Mouse (Mus musculus): ENCODE measurements around the gene Tomm20. TPM values are rescaled to one million over a fixed set of nuclear protein-coding genes. Genes with fewer than 3 reads are reported as not detected.
A peak's percentile ranks its signal among the peaks of the same experiment; 100 is the strongest.

The Tomm20 gene
- polyA plus RNA-seq, 1 experiment from 2014 or later, result 185 TPM

- no peak overlapping the region for H3K4me2 ChIP-seq (replicated peaks)
- no peak overlapping the region for H3K9ac ChIP-seq
- H3K9me3 ChIP-seq (replicated peaks), result no peaks in the 10 kb centered on the region
- H3K36me3 ChIP-seq, result no peaks in the 10 kb centered on the region
- no peak for ATAC-seq (ENCODE audit: insufficient number of reproducible peaks, low FRiP score, low TSS enrichment, low read depth)
- no peak overlapping the region for H3K4me3 ChIP-seq (replicated peaks)
- no peak overlapping the region for H3K27ac ChIP-seq (replicated peaks)
- no peaks in the 10 kb centered on the region; the same call in 1 of the 2 replicates for H3K27me3 ChIP-seq
- peaks cover 12% of the 10 kb centered on the region; the same call in 1 of the 2 replicates for H3K4me1 ChIP-seq
- 21% methylated on average over 1 of the region's 1 CpGs for WGBS
These were observed 30.1 kb upstream of the Tomm20 start for GRCm38 (mm10) chr8:126975706-126976105.

- no peak overlapping the region for H3K27ac ChIP-seq (replicated peaks)
- no peaks in the 10 kb centered on the region for H3K9me3 ChIP-seq (replicated peaks)
- H3K9ac ChIP-seq, result no peak overlapping the region
- peaks cover 14% of the 10 kb centered on the region for H3K4me1 ChIP-seq
- ATAC-seq (ENCODE audit: insufficient number of reproducible peaks, low FRiP score, low TSS enrichment, low read depth), result no peak
- H3K27me3 ChIP-seq, result no peaks in the 10 kb centered on the region; the same call in 1 of the 2 replicates
- H3K36me3 ChIP-seq, result no peaks in the 10 kb centered on the region
- H3K4me3 ChIP-seq (replicated peaks), result no peak overlapping the region
- no peak overlapping the region for H3K4me2 ChIP-seq (replicated peaks)
- 78% methylated on average over 4 of the region's 4 CpGs for WGBS
These were observed 28.9 kb upstream of the Tomm20 start for GRCm38 (mm10) chr8:126974511-126974910.

- Histone ChIP-seq H3K4me2 (replicated peaks) (no peak overlapping the region), H3K27me3 (no peaks in the 10 kb centered on the region; the same call in 1 of the 2 replicates), H3K27ac (replicated peaks) (no peak overlapping the region), H3K9ac (no peak overlapping the region), H3K4me3 (replicated peaks) (no peak overlapping the region), H3K36me3 (0 out of 2 replicates have a peak, but pooled peaks cover 2% of the 10 kb centered on the region), H3K9me3 (replicated peaks) (no peaks in the 10 kb centered on the region), H3K4me1 (peaks cover 9% of the 10 kb centered on the region)
- ATAC-seq (ENCODE audit: insufficient number of reproducible peaks, low FRiP score, low TSS enrichment, low read depth), result no peak
- 71% methylated on average over 9 of the region's 9 CpGs for WGBS
These were observed 28.1 kb upstream of the Tomm20 start for GRCm38 (mm10) chr8:126973686-126974265.

DNA sequence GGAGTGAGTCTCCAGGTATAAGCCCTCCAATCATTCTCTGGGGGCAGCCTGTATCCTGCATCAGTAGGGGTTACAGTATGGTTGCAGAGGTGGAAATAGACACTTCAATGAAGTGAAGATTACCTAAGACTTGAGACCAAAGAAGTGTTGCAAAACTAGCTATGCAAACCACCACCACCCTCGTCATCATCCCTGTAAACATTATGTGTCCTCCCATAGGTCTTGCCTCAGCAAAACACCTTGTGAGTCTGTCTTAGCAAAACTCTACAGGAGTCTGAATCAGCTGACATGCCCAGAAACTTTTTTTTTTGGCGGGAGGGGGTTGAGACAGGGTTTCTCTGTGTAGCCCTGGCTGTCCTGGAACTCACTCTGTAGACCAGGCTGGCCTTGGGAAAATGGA, 27.0 kb upstream of the Tomm20 start:
- no peak overlapping the region for H3K27ac ChIP-seq (replicated peaks)
- ATAC-seq (ENCODE audit: insufficient number of reproducible peaks, low FRiP score, low TSS enrichment, low read depth), result no peak
- WGBS, result 60% methylated on average over 2 of the region's 2 CpGs

DNA sequence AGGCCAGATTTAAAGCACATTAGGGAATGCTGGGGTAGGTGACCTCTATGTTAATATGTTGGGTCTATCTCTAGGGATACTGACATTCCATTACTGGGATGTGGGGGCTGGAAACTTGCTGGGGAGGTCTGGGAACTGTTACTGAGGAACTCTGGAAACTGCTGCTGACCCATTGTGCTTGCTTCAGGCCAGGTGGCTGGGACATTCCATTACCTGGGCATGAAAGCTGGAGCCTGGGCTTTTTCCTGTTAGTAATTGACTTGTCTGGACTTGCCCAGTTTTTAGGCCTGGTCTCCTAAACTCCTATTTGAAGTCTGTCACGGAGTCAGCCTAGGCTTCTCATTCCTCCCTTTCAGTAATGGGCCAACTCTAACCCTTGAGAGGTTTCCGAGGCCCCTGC, 26.5 kb upstream of the Tomm20 start:
- Histone ChIP-seq H3K9me3 (replicated peaks) (no peaks in the 10 kb centered on the region), H3K4me1 (peaks cover 9% of the 10 kb centered on the region), H3K27me3 (no peaks in the 10 kb centered on the region; the same call in 1 of the 2 replicates), H3K4me2 (replicated peaks) (no peak overlapping the region), H3K4me3 (replicated peaks) (no peak overlapping the region), H3K9ac (no peak overlapping the region), H3K36me3 (peaks cover 17% of the 10 kb centered on the region), H3K27ac (replicated peaks) (no peak overlapping the region)
- 75% methylated on average over 2 of the region's 2 CpGs for WGBS
- no peak for ATAC-seq (ENCODE audit: insufficient number of reproducible peaks, low FRiP score, low TSS enrichment, low read depth)

More for the DNA sequence above, 27.0 kb upstream of the Tomm20 start:
- H3K27me3 ChIP-seq, result no peaks in the 10 kb centered on the region; the same call in 1 of the 2 replicates
- H3K4me1 ChIP-seq, result peaks cover 9% of the 10 kb centered on the region
- no peak overlapping the region for H3K4me3 ChIP-seq (replicated peaks)
- H3K9me3 ChIP-seq (replicated peaks), result no peaks in the 10 kb centered on the region
- no peak overlapping the region for H3K9ac ChIP-seq
- H3K36me3 ChIP-seq, result peaks cover 13% of the 10 kb centered on the region
- H3K4me2 ChIP-seq (replicated peaks), result no peak overlapping the region

DNA sequence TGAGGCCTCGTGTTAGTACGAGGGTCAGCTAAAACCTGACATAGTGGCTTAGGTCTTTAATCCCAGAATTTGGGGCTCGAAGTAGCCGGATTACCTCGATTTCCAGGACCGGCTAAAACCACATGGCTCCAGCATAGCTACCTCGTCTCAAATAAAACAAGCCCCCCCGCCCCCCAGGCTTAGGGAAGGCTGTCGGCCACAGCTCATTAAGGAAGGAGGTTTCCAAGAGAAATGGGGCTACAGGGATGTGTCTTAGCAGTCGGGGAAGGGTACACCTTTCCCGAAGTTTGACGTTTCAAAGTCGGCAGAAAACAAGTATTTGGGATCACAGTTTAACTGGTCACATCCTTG, 25.6 kb upstream of the Tomm20 start:
- H3K27ac ChIP-seq (replicated peaks), result peak overlapping the region; percentile 83
- H3K4me1 ChIP-seq, result peaks cover 9% of the 10 kb centered on the region
- peaks cover 25% of the 10 kb centered on the region for H3K36me3 ChIP-seq
- no peaks in the 10 kb centered on the region for H3K9me3 ChIP-seq (replicated peaks)
- H3K4me2 ChIP-seq (replicated peaks), result peak overlapping the region; percentile 90
- no peaks in the 10 kb centered on the region; the same call in 1 of the 2 replicates for H3K27me3 ChIP-seq
- whole genome bisulfite sequencing, result 8% methylated on average over 13 of the region's 13 CpGs
- H3K4me3 ChIP-seq (replicated peaks), result peak overlapping the region; percentile 77
- no peak for ATAC-seq (ENCODE audit: insufficient number of reproducible peaks, low FRiP score, low TSS enrichment, low read depth)
- peak overlapping the region; percentile 57 for H3K9ac ChIP-seq

DNA sequence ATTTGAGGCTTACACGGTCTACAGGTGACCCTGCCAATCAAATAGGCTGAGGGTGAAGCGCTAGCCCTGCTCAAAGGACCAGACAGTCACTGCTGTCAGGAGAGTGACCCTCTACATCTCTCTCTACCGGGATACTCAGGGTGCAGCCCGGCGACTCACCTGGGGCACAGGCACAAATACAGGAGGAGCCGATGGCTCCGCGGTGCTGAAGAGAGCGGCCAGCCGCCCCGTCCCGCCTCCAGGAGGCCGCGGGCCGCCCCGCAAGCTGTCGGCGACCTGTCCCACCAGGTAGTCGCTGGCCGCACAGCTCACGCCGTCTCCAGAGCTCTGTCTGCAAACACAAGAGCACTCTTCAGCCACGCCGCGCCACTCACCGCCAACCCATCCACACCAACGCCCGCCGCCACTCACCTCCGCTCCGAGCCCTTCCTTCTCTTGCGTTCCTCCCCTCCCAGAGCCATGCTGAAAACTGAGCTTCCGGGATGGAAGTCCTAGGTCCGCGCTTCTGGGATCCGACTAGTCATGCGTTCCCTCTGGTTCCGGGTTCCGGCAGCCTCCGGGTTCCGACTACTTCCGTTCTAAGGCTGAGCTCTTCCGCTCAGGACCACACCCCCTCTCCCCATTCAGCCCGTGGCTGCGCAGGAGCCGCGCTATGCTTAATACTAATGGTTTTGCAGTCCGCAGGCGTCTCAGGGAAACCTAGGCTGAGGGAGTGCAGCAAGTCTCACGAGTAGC, 25.1 kb upstream of the Tomm20 start, which contains the start of gene Rbm34:
TSS of gene Rbm34 (minus strand) at position 493 of the 735 bp plus-strand sequence.
- Histone ChIP-seq H3K4me1 (peaks cover 9% of the 10 kb centered on the region), H3K27me3 (no peaks in the 10 kb centered on the region), H3K4me2 (replicated peaks) (peak within 1 kb of the TSS; percentile 90), H3K9me3 (replicated peaks) (no peaks in the 10 kb centered on the region), H3K27ac (replicated peaks) (peak within 1 kb of the TSS; percentile 83), H3K9ac (peak within 1 kb of the TSS; percentile 57), H3K36me3 (peaks cover 30% of the 10 kb centered on the region), H3K4me3 (replicated peaks) (peak within 1 kb of the TSS; percentile 77)
- under 1% methylated on average over 50 of the region's 50 CpGs for WGBS
- ATAC-seq (ENCODE audit: insufficient number of reproducible peaks, low FRiP score, low TSS enrichment, low read depth), result peak; percentile 97

DNA sequence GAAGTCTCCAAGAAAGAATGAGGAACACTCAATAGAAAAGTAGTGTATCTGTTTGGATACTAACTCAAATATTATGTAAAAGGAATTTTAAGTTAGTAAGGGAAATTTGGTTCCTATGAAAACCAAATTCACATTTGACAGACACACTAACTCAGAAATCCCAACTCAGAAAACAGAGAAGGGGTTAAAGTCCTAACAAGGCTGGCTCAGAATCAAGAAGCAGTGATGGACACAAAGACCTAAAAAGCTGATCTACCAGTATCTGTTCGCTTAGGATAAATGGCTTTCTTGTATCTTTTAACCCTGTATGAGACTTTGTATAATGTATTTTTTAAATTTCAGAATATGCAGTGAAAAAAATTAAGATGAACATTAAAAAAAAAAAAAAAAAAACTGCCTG, 23.9 kb upstream of the Tomm20 start:
- H3K9me3 ChIP-seq (replicated peaks), result no peaks in the 10 kb centered on the region
- no peak overlapping the region for H3K4me3 ChIP-seq (replicated peaks)
- H3K36me3 ChIP-seq, result peaks cover 38% of the 10 kb centered on the region
- H3K4me1 ChIP-seq, result peaks cover 9% of the 10 kb centered on the region
- H3K27ac ChIP-seq (replicated peaks), result no peak overlapping the region
- no peaks in the 10 kb centered on the region for H3K27me3 ChIP-seq
- no peak for ATAC-seq (ENCODE audit: insufficient number of reproducible peaks, low FRiP score, low TSS enrichment, low read depth)
- WGBS, result 93% methylated on average over 1 of the region's 1 CpGs
- H3K9ac ChIP-seq, result no peak overlapping the region
- H3K4me2 ChIP-seq (replicated peaks), result no peak overlapping the region

DNA sequence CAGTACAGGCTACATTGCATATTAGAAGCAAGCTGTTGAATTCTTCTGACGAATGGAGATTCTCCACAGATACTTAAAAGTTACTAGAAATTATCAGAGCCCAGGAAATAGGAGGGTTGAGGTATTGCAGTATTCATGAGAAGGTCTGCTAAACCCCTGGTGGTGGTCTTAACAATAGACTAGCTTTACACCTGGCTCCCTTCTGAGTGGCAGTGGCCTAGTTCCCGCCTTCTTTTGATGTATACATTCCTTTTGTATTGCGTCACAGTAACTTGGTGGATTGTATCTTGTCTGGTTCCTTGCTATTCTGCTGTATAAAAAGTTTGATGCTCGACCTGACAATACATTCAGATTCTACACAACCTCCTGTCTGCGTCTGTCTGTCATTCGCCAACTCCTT, 22.5 kb upstream of the Tomm20 start:
- no peak overlapping the region for H3K4me3 ChIP-seq (replicated peaks)
- no peak overlapping the region for H3K4me2 ChIP-seq (replicated peaks)
- peaks cover 42% of the 10 kb centered on the region for H3K36me3 ChIP-seq
- 87% methylated on average over 6 of the region's 6 CpGs for WGBS
- no peaks in the 10 kb centered on the region for H3K27me3 ChIP-seq
- H3K4me1 ChIP-seq, result peaks cover 9% of the 10 kb centered on the region
- no peak overlapping the region for H3K9ac ChIP-seq
- no peaks in the 10 kb centered on the region for H3K9me3 ChIP-seq (replicated peaks)
- no peak for ATAC-seq (ENCODE audit: insufficient number of reproducible peaks, low FRiP score, low TSS enrichment, low read depth)
- H3K27ac ChIP-seq (replicated peaks), result no peak overlapping the region

GRCm38 (mm10) chr8:126965246-126965645, 19.6 kb upstream of the Tomm20 start:
- no peak overlapping the region for H3K9ac ChIP-seq
- ATAC-seq (ENCODE audit: insufficient number of reproducible peaks, low FRiP score, low TSS enrichment, low read depth), result no peak
- no peak overlapping the region for H3K4me2 ChIP-seq (replicated peaks)
- H3K27ac ChIP-seq (replicated peaks), result no peak overlapping the region
- H3K9me3 ChIP-seq (replicated peaks), result no peaks in the 10 kb centered on the region
- 80% methylated on average over 6 of the region's 6 CpGs for WGBS
- H3K4me3 ChIP-seq (replicated peaks), result no peak overlapping the region
- H3K36me3 ChIP-seq, result peaks cover 60% of the 10 kb centered on the region
- H3K4me1 ChIP-seq, result peaks cover 4% of the 10 kb centered on the region
- no peaks in the 10 kb centered on the region for H3K27me3 ChIP-seq

- Histone ChIP-seq H3K27ac (replicated peaks) (no peak overlapping the region), H3K4me3 (replicated peaks) (no peak overlapping the region), H3K4me1 (no peaks in the 10 kb centered on the region), H3K9me3 (replicated peaks) (no peaks in the 10 kb centered on the region), H3K36me3 (peaks cover 68% of the 10 kb centered on the region), H3K4me2 (replicated peaks) (no peak overlapping the region), H3K27me3 (no peaks in the 10 kb centered on the region), H3K9ac (no peak overlapping the region)
- ATAC-seq (ENCODE audit: insufficient number of reproducible peaks, low FRiP score, low TSS enrichment, low read depth), result no peak
- WGBS, result 95% methylated on average over 1 of the region's 1 CpGs
These were observed 17.2 kb upstream of the Tomm20 start for GRCm38 (mm10) chr8:126962871-126963270.
